Mouse (Mus musculus) cerebellum, adult 2 months (tissue): ENCODE measurements around the gene Dmrtc2. TPM values are rescaled to one million over a fixed set of nuclear protein-coding genes. Genes with fewer than 3 reads are reported as not detected.

ENCODE experiments used
- DNase-seq, 2 experiments: peaks; one replicate each; pipeline ENCODE4 v3.0.0; 2021
- H3K27ac ChIP-seq: fragments of 200-500 bp; 2 replicates; pipeline ENCODE4 v1.5.1; 2012; ENCODE audit warnings: low read length, control low read depth, inconsistent platforms; ENCODE audit not compliant: insufficient read depth
- H3K27me3 ChIP-seq: fragments of 200-500 bp; 2 replicates; pipeline ENCODE4 v1.6.1; 2012; ENCODE audit warnings: inconsistent platforms, mild to moderate bottlenecking, low read length, moderate library complexity; ENCODE audit not compliant: control insufficient read depth, insufficient read depth
- H3K4me1 ChIP-seq: fragments of 200-500 bp; 2 replicates; pipeline ENCODE4 v1.6.1; 2011; ENCODE audit warnings: low read length; ENCODE audit not compliant: control insufficient read depth, insufficient read depth
- H3K4me3 ChIP-seq: fragments of 200-500 bp; replicated peaks from 2 replicates; pipeline ENCODE3; 2011; ENCODE audit warnings: mild to moderate bottlenecking, low read depth, low read length, control low read depth; ENCODE audit not compliant: insufficient read depth
- CTCF ChIP-seq: fragments of 200-500 bp; IDR thresholded peaks from 2 replicates; pipeline ENCODE4 v1.5.1; 2011; ENCODE audit warnings: low read depth, mild to moderate bottlenecking, control low read depth, low read length, moderate library complexity, borderline replicate concordance; ENCODE audit not compliant: insufficient read depth
- POLR2A ChIP-seq: fragments of 200-500 bp; IDR thresholded peaks from 2 replicates; pipeline ENCODE4 v1.6.1; 2011; ENCODE audit warnings: low read length, control low read depth, borderline replicate concordance; ENCODE audit not compliant: insufficient read depth
- WGBS: fragments of 180-500 bp; shearing (Covaris S2); methylation state at CpG from one replicate; pipeline ENCODE4 v1.1.7; 2018; 5-methylcytosine and 5-hydroxymethylcytosine counted together
- polyA plus RNA-seq: library from polyadenylated mRNA; depleted of rRNA; stranded (reverse); fragments of >200 nt; gene quantifications from 2 replicates; pipeline ENCODE4 v1.2.3, GENCODE M21; 2012

Dmrtc2 gene
- polyA plus RNA-seq, 1 experiment: not detected

DNA sequence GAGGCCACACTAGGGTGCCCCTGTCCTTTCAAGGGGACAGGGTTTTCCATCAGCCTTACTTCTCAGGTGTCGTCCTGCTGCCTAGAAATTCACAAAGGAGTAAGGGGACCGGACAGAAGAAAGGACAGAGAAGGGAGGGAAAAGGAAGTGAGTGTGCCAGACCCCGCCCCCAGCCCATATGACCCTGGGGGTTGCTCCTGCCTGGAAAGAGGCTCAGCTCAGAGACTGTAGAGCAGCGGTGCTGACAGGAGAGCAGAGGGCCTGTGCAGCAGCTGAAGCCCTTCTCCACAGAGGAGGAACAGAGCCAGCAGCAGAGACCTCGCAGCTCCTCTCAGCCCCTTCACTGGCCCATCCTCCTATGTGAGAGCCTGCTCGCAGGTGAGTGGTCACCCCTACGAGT is 16.2 kb upstream of the Dmrtc2 start:
- DNase-seq: no peak
- no peak for TF ChIP-seq CTCF
- no peak for TF ChIP-seq POLR2A
- 46% methylated on average over 7 of the region's 7 CpGs for WGBS
- Histone ChIP-seq H3K4me3 (no peak overlapping the region), H3K27ac (no peak overlapping the region), H3K27me3 (no peaks in the 10 kb centered on the region), H3K4me1 (no peaks in the 10 kb centered on the region)

DNA sequence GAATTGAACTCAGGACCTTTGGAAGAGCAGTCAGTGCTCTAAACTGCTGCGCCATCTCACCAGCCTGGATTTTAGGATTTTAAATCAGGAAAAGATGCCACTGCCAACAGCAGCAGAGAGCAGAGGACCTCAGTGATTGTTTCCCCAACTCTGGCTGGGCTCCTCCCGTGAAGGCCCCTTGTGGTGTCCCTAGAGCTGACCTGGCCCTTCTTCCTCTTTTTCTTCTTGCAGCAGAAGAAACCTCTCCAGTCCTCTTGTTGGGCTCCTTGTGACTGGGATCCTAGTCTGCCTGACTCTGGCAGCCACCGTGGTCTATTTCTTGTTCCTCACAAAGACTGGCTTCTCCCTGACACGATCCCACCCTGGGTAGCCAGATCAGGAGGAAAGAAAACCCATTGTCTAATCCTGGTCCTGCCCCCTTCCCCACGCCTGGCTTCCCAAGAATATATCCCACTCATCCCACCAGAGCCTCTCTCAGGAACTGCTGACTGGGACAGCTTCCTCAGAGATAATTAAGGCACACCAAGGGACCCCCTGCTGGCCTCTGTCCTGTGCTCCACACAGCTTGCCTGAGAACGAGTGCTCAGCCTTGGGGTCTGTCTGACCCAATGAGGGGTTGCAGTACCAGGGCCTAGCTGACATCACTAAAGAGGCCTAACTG is 13.3 kb upstream of the Dmrtc2 start:
- H3K4me3 ChIP-seq: no peak overlapping the region
- no peaks in the 10 kb centered on the region for H3K27me3 ChIP-seq
- no peaks in the 10 kb centered on the region for H3K4me1 ChIP-seq
- 34% methylated on average over 6 of the region's 6 CpGs for WGBS
- TF ChIP-seq CTCF: no peak
- no peak for TF ChIP-seq POLR2A
- H3K27ac ChIP-seq: no peak overlapping the region
- no peak for DNase-seq

DNA sequence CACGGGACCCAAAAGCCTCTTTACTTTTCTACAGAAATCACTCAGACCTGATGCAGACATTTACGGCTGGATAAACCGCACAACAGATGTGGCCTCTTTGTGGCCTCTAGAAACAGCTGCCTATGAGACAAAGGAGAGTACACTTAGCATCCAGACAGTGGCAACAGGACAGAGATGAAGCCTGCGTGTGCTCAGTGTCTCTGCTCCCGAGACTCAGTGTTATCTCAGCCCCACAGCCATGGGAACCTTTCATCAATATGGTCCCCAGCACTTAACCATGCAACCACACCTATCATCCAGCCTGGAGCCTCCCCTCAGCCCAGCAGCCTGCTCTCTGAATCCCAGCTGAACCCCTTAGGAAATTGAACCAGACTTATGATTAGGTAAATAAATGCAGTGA is 10.6 kb upstream of the Dmrtc2 start:
- Histone ChIP-seq H3K27ac (no peak overlapping the region), H3K4me1 (no peaks in the 10 kb centered on the region), H3K27me3 (no peaks in the 10 kb centered on the region), H3K4me3 (no peak overlapping the region)
- no peak for DNase-seq
- TF ChIP-seq POLR2A: no peak
- TF ChIP-seq CTCF: no peak
- 85% methylated on average over 5 of the region's 5 CpGs for WGBS

DNA sequence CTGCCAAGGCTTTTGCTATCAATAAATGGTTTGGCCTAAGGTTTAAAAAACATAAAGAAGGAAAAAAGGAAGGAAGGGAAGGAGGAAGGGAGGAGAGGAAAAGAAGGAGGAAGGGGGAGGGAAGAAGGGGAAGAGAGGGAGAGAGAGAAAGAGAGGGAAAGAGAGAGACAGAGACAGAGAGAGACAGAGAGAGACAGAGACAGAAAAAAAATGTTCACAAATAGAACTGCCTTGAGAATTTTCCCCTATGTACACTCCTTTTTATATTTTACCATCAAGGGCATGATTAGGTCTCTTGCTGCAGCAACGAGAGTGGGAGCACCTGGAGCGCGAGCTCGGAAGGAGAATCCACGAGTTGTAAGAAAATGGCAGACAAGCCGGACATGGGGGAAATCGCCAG is 7.9 kb upstream of the Dmrtc2 start, which contains the start of gene Gm9844:
TSS of gene Gm9844 (plus strand) at position 301 of the 400 bp plus-strand sequence.
- 89% methylated on average over 7 of the region's 7 CpGs for WGBS
- TF ChIP-seq CTCF (no peak), POLR2A (no peak)
- no peaks in the 10 kb centered on the region for H3K4me1 ChIP-seq
- no peak within 1 kb of the TSS for H3K27ac ChIP-seq
- H3K4me3 ChIP-seq: no peak within 1 kb of the TSS
- DNase-seq: no peak
- H3K27me3 ChIP-seq: no peaks in the 10 kb centered on the region

DNA sequence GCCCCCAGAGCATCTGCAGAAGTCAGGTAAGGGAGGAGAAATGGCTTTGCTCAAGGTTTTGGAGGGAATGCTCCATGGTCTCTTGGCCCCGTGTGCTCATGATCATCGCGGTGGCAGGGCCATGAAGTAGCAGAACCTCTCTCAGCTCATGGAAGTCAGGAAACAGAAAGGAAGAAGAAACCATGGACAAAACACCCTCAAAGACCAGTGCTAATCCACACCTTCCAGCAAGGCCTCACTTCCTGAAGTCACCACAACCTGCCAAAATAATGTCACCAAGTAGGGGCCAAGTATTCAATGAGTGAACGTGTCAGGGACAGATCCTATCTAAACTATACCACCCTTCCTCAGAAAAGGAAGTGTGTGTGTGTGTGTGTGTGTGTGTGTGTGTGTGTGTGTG is 7.0 kb upstream of the Dmrtc2 start:
- TF ChIP-seq CTCF (no peak), POLR2A (no peak)
- WGBS: 86% methylated on average over 4 of the region's 4 CpGs
- Histone ChIP-seq H3K4me1 (no peaks in the 10 kb centered on the region), H3K27ac (no peak overlapping the region), H3K4me3 (no peak overlapping the region), H3K27me3 (no peaks in the 10 kb centered on the region)
- no peak for DNase-seq

DNA sequence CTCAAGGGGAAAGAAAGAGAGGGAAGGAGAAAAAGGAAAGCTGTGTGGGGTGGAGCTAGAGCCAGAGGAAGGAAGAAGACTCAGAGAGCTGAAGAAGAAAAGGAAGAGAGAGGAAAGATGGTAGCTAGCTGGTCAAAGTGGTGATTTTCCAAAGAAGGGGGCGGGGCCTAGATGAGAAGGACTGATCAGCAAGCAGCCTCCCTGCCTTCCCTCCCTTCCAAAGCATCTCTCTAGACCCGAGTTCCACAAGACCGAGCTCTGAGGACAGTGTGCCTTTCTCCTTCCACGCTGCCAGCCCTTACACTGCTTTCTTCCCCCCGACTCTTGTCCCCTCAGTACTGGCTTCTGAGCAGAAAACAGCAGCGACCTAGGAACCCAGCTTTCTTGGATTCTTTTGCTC is 5.7 kb upstream of the Dmrtc2 start:
- Histone ChIP-seq H3K4me3 (no peak overlapping the region), H3K27me3 (no peaks in the 10 kb centered on the region), H3K27ac (no peak overlapping the region), H3K4me1 (no peaks in the 10 kb centered on the region)
- 24% methylated on average over 6 of the region's 6 CpGs for WGBS
- no peak for DNase-seq
- no peak for TF ChIP-seq CTCF

DNA sequence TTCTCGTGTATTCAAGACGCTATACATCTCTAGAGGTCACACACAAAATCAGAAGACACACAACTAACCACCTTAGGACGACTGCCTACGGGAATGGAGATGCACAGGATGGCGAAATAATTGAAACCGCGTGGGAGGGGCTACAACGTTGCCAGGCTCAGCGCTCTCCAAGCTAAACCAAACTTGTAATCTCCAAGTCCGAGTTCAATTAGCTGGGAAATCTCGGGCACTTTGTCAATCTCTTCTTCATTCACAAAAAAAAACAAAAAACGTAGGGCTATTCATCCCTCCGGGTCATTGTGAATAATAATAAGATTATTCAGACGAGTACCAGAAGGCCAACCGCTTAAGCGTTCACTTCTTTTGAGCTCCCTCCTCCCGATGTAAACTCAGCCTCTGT is 777 bp upstream of the Dmrtc2 start:
- Histone ChIP-seq H3K27ac (no peak overlapping the region), H3K27me3 (no peaks in the 10 kb centered on the region), H3K4me1 (no peaks in the 10 kb centered on the region), H3K4me3 (no peak overlapping the region)
- WGBS: 57% methylated on average over 17 of the region's 17 CpGs
- TF ChIP-seq POLR2A (no peak), CTCF (no peak)
- no peak for DNase-seq

DNA sequence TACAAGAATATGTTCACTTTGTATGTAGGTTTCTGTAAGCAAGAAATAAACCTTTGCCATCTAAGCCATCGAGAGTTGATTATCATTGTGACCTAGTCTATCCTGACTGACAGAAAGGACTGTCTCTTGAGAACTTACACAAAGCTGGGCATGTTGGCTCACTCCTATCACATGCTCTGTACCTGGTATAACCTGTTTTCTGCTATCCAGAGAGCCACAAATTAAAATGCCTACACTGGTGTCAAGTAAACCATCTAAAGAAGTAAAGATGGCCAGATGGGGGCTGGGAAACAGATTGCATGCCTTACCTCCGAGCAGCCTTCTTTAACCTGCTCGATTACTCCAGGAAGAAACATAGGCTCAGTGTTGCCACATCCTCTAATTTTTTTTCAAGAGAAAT is 7.7 kb downstream of the Dmrtc2 start:
- Histone ChIP-seq H3K4me1 (no peaks in the 10 kb centered on the region), H3K27me3 (no peaks in the 10 kb centered on the region), H3K27ac (no peak overlapping the region), H3K4me3 (no peak overlapping the region)
- WGBS: 81% methylated on average over 3 of the region's 3 CpGs
- no peak for DNase-seq
- no peak for TF ChIP-seq CTCF
- TF ChIP-seq POLR2A: no peak
